Mouse (Mus musculus) lung, embryonic 14.5 days (tissue): ENCODE measurements around the gene Clcf1. TPM values are rescaled to one million over a fixed set of nuclear protein-coding genes. Genes with fewer than 3 reads are reported as not detected.

Experiments
- ATAC-seq: fragments of 200-750 bp; cut with Nextera tagmentation; 2 replicates; pipeline ENCODE4 v1.8.0; 2017; ENCODE audit warnings: mild to moderate bottlenecking, moderate TSS enrichment, moderate library complexity; ENCODE audit not compliant: insufficient read depth
- DNase-seq: peaks from one replicate; pipeline ENCODE4 v3.0.0-alpha.2; 2015
- H3K27ac ChIP-seq: fragments of 300-500 bp; sonication (generic); 2 replicates; pipeline ENCODE4 v1.5.1; 2014; ENCODE audit warnings: low read depth, mild to moderate bottlenecking, moderate library complexity
- H3K27me3 ChIP-seq: fragments of 300-500 bp; sonication (generic); 2 replicates; pipeline ENCODE4 v1.6.1; 2014; ENCODE audit warnings: low read length, control low read depth; ENCODE audit not compliant: insufficient read depth
- H3K36me3 ChIP-seq: fragments of 300-500 bp; sonication (generic); 2 replicates; pipeline ENCODE4 v1.6.1; 2014; ENCODE audit warnings: control low read depth; ENCODE audit not compliant: insufficient read depth
- H3K4me1 ChIP-seq: fragments of 300-500 bp; sonication (generic); 2 replicates; pipeline ENCODE4 v1.6.1; 2014; ENCODE audit warnings: antibody characterized with exemption, control low read depth; ENCODE audit not compliant: insufficient read depth
- H3K4me2 ChIP-seq: fragments of 300-500 bp; sonication (generic); 2 replicates; pipeline ENCODE4 v1.6.1; 2014; ENCODE audit warnings: mild to moderate bottlenecking
- H3K4me3 ChIP-seq: fragments of 300-500 bp; sonication (generic); 2 replicates; pipeline ENCODE4 v1.5.1; 2014; ENCODE audit warnings: low read depth, low read length
- H3K9ac ChIP-seq: fragments of 300-500 bp; sonication (generic); 2 replicates; pipeline ENCODE4 v1.6.1; 2014
- H3K9me3 ChIP-seq: fragments of 300-500 bp; sonication (generic); 2 replicates; pipeline ENCODE4 v1.6.1; 2016; ENCODE audit warnings: low read depth, low read length, control low read depth
- CTCF ChIP-seq: IDR thresholded peaks from 2 replicates; pipeline ENCODE4 v1.5.1; 2016; ENCODE audit warnings: antibody characterized with exemption, low read depth
- WGBS: fragments of 180-500 bp; shearing (Covaris S2); extraction: QIAGEN DNeasy Blood & Tissue Kit; methylation state at CpG from one replicate; pipeline ENCODE4 v1.1.7; 2014; 5-methylcytosine and 5-hydroxymethylcytosine counted together
- polyA plus RNA-seq: library from polyadenylated mRNA; unstranded; fragments of >200 nt; fragmentation: Nextera tagmentation; extraction: Ambion mirVana; gene quantifications from 2 replicates; pipeline ENCODE4 v1.2.1, GENCODE M21; 2014

Gene Clcf1
- polyA plus RNA-seq, 1 experiment from 2014 or later: 4.4 TPM

- Histone ChIP-seq H3K27me3 (0 out of 2 replicates have a peak, but pooled peaks cover 6% of the 10 kb centered on the region), H3K9ac (peak overlapping the region; percentile 89), H3K27ac (peak overlapping the region; percentile 88), H3K4me1 (peaks cover 23% of the 10 kb centered on the region), H3K4me3 (peak overlapping the region; percentile 85), H3K4me2 (peak overlapping the region; percentile 96), H3K36me3 (no peaks in the 10 kb centered on the region), H3K9me3 (no peaks in the 10 kb centered on the region)
- ATAC-seq: no peak; the same call in 1 of the 2 replicates
- no peak for TF ChIP-seq CTCF
- 9% methylated on average over 9 of the region's 9 CpGs for WGBS
- peak; percentile 50 for DNase-seq
These were observed 489 bp upstream of the Clcf1 start for GRCm38 (mm10) chr19:4213524-4213974.

DNA sequence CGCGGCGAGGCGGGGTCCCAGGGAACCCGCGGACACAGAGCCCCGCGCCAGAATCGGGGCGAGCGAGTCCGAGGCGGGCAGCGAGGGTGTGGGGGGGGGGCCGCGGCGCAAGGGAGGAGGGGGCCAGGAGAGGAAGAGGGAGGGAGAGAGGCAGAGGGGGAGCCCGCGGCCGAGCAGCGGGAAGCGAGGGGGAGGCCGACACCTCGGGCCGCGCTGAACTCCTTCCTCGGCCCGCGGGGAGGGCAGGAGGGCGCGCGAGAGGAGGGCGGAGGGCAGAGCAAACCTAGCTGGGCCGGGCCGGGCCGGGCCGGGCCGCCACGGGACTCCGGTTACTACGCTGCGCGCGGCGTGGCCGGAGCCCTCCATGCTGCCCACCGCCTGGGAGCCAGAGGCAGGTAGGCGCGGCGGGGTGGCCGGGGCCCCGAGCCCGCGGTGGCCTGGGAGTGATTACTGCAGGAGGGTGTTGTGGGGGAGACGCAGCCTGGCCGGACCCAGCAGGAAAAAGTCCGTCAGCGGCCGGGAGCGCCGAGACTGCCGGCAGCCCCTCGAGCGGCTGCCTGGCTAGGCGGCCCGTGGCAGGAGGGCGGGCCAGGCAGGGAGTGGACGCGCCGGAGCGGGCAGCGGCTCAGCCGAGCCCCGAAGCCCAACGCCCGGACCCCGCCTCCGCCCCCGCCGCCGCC is 873 bp downstream of the Clcf1 start:
- ATAC-seq: peak; percentile 40
- no peaks in the 10 kb centered on the region for H3K36me3 ChIP-seq
- H3K27me3 ChIP-seq: 0 out of 2 replicates have a peak, but pooled peaks cover 6% of the 10 kb centered on the region
- peak overlapping the region; percentile 96 for H3K4me2 ChIP-seq
- peak overlapping the region; percentile 89 for H3K9ac ChIP-seq
- H3K27ac ChIP-seq: peak overlapping the region; percentile 88
- no peak for TF ChIP-seq CTCF
- H3K4me3 ChIP-seq: peak overlapping the region; percentile 85
- peak; percentile 62 for DNase-seq
- peaks cover 26% of the 10 kb centered on the region for H3K4me1 ChIP-seq
- WGBS: 0% methylated on average over 49 of the region's 81 CpGs
- no peaks in the 10 kb centered on the region for H3K9me3 ChIP-seq

DNA sequence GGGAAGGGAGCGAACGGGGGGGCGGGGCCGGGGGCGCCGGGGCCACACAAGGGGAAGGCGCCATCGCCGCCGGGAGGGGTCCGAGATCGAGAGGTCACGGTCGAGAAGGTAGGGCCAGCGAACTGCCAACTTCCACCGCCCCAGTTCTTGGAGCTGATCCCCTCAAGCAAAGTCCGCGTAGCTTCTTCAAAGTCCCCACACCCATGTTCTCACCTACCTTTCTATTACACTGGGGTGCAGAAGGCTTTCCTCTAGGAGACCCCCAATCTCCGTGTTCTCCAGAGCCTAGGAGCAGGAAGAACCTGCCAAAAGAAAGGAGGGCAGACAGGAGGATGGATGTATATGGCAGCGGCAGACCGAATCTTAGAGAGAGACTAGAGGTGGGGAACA is 1.4 kb downstream of the Clcf1 start:
- ATAC-seq: no peak
- peaks cover 30% of the 10 kb centered on the region for H3K4me1 ChIP-seq
- 2% methylated on average over 21 of the region's 21 CpGs for WGBS
- 0 out of 2 replicates have a peak, but pooled peaks cover 6% of the 10 kb centered on the region for H3K27me3 ChIP-seq
- DNase-seq: no peak
- H3K9ac ChIP-seq: peak overlapping the region; percentile 89
- peak overlapping the region; percentile 88; the same call in 1 of the 2 replicates for H3K27ac ChIP-seq
- peak overlapping the region; percentile 85 for H3K4me3 ChIP-seq
- H3K4me2 ChIP-seq: peak overlapping the region; percentile 96
- no peaks in the 10 kb centered on the region for H3K36me3 ChIP-seq
- no peaks in the 10 kb centered on the region for H3K9me3 ChIP-seq
- no peak for TF ChIP-seq CTCF

DNA sequence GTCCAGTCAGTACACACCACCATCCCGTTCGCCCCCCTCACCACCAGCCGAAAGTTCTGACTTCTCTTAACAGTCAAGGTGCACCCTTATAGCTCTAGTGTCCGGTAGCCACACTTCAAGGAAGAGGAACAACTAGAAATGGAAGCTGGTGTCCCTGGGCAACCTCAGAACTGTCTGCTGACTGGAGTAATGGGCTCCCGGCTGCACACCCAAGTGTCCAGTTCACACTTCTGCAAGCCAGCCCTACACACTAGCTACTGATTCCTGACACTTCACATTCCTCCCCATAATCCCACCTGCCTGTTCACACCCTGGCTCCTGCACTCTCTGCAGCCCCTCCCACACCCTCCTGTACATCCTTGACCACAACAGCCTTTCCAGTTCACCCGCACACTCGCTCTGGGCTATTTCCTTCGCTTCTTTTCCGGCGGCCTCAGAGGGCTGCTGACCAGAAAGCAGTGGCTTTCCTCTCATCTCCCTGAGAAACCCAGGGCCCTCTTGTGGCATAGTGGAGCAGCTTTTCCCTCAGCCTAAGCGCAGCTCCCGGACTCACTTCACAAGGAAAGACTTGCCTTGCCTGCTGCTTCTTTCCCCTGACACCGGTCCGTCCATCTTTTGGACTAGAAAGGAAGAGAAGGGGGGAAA is 2.1 kb downstream of the Clcf1 start:
- ATAC-seq (peak; percentile 12; the same call in 1 of the 2 replicates), DNase-seq (peak; percentile 84)
- peak overlapping the region; percentile 96 for H3K4me2 ChIP-seq
- peaks cover 38% of the 10 kb centered on the region for H3K4me1 ChIP-seq
- peak overlapping the region; percentile 65; the same call in 1 of the 2 replicates for H3K27ac ChIP-seq
- WGBS: 11% methylated on average over 14 of the region's 14 CpGs
- TF ChIP-seq CTCF: peak; percentile 72
- H3K9ac ChIP-seq: no peak overlapping the region
- 0 out of 2 replicates have a peak, but pooled peaks cover 6% of the 10 kb centered on the region for H3K27me3 ChIP-seq
- H3K9me3 ChIP-seq: no peaks in the 10 kb centered on the region
- H3K4me3 ChIP-seq: peak overlapping the region; percentile 85
- H3K36me3 ChIP-seq: no peaks in the 10 kb centered on the region

GRCm38 (mm10) chr19:4217140-4217539 is 3.1 kb downstream of the Clcf1 start:
- DNase-seq: peak; percentile 57
- Histone ChIP-seq H3K27ac (no peak overlapping the region), H3K9me3 (no peaks in the 10 kb centered on the region), H3K9ac (no peak overlapping the region), H3K27me3 (0 out of 2 replicates have a peak, but pooled peaks cover 5% of the 10 kb centered on the region), H3K36me3 (no peaks in the 10 kb centered on the region), H3K4me3 (no peak overlapping the region), H3K4me1 (peaks cover 47% of the 10 kb centered on the region), H3K4me2 (peak overlapping the region; percentile 96)
- peak; percentile 13; the same call in 1 of the 2 replicates for ATAC-seq
- WGBS: 7% methylated on average over 5 of the region's 5 CpGs
- no peak for TF ChIP-seq CTCF

GRCm38 (mm10) chr19:4217855-4218254 is 3.8 kb downstream of the Clcf1 start:
- H3K4me2 ChIP-seq: no peak overlapping the region
- H3K9ac ChIP-seq: no peak overlapping the region
- H3K4me3 ChIP-seq: no peak overlapping the region
- no peak for ATAC-seq
- WGBS: 38% methylated on average over 3 of the region's 3 CpGs
- no peak for TF ChIP-seq CTCF
- peaks cover 48% of the 10 kb centered on the region for H3K4me1 ChIP-seq
- no peak overlapping the region for H3K27ac ChIP-seq
- H3K9me3 ChIP-seq: no peaks in the 10 kb centered on the region
- H3K36me3 ChIP-seq: no peaks in the 10 kb centered on the region
- DNase-seq: no peak
- 0 out of 2 replicates have a peak, but pooled peaks cover 3% of the 10 kb centered on the region for H3K27me3 ChIP-seq

DNA sequence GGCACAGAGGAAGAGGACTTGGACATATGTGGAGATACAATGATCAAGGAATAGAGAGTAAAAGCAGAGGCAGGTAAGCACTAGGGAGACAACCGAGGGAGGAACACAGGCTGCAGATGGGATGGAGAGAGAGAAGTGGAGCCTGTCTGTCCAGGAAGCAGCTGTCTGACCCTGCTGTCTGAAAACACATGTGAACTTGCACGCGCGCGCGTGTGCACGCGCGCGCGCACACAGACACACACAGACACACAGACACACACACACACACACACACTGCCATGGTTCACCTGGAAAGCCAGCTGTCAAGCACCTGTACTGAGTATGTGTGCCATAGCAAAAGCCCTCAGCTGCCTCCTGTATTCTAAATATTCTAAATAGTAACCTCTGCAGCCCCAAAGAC is 4.3 kb downstream of the Clcf1 start:
- H3K4me1 ChIP-seq: peaks cover 48% of the 10 kb centered on the region
- no peak for TF ChIP-seq CTCF
- WGBS: 78% methylated on average over 11 of the region's 11 CpGs
- 0 out of 2 replicates have a peak, but pooled peaks cover 3% of the 10 kb centered on the region for H3K27me3 ChIP-seq
- H3K9me3 ChIP-seq: no peaks in the 10 kb centered on the region
- H3K9ac ChIP-seq: no peak overlapping the region
- ATAC-seq (no peak), DNase-seq (no peak)
- no peaks in the 10 kb centered on the region for H3K36me3 ChIP-seq
- no peak overlapping the region for H3K4me3 ChIP-seq
- H3K4me2 ChIP-seq: no peak overlapping the region
- H3K27ac ChIP-seq: no peak overlapping the region
